Mouse (Mus musculus) C2C12 (cell line): ENCODE results near the gene Jdp2. TPM values are rescaled to one million over a fixed set of nuclear protein-coding genes. Genes with fewer than 3 reads are reported as not detected.

ENCODE experiments used
- H3K27me3 ChIP-seq: one replicate; pipeline ENCODE4 v1.6.1; 2011; ENCODE audit not compliant: control insufficient read depth, insufficient read depth, insufficient read length
- H3K36me3 ChIP-seq: one replicate; pipeline ENCODE4 v1.6.1; 2011; ENCODE audit not compliant: control insufficient read depth, insufficient read depth
- H3K4me3 ChIP-seq: one replicate; pipeline ENCODE4 v1.5.1; 2011; ENCODE audit warnings: mild to moderate bottlenecking, control low read depth; ENCODE audit not compliant: poor library complexity, insufficient read depth, severe bottlenecking
- H3K79me2 ChIP-seq: one replicate; pipeline ENCODE4 v1.6.1; 2011; ENCODE audit not compliant: control insufficient read depth, insufficient read depth
- H3K79me3 ChIP-seq: one replicate; pipeline ENCODE4 v1.6.1; 2011; ENCODE audit warnings: low read depth, control low read depth
- H3ac ChIP-seq: one replicate; pipeline ENCODE3; 2011; ENCODE audit warnings: low read depth; ENCODE audit not compliant: control insufficient read depth, insufficient read length
- CEBPB ChIP-seq: IDR thresholded peaks from one replicate; pipeline ENCODE4 v1.6.1; 2011; ENCODE audit warnings: low read depth, mild to moderate bottlenecking, control low read depth, moderate library complexity
- CTCF ChIP-seq: IDR thresholded peaks from one replicate; pipeline ENCODE4 v1.5.1; 2011; ENCODE audit not compliant: control insufficient read depth, insufficient read depth, insufficient read length
- FOSL1 ChIP-seq: IDR thresholded peaks from one replicate; pipeline ENCODE4 v1.8.0; 2011; ENCODE audit warnings: mild to moderate bottlenecking, low read length; ENCODE audit not compliant: poor library complexity, insufficient read depth, severe bottlenecking
- MAX ChIP-seq: IDR thresholded peaks from one replicate; pipeline ENCODE4 v1.6.1; 2011; ENCODE audit warnings: mild to moderate bottlenecking, control low read depth
- MYOD1 ChIP-seq: IDR thresholded peaks from one replicate; pipeline ENCODE4 v1.6.1; 2011; ENCODE audit warnings: low read depth; ENCODE audit not compliant: control insufficient read depth, insufficient read length
- MYOG ChIP-seq: IDR thresholded peaks from one replicate; pipeline ENCODE4 v1.6.1; 2011; ENCODE audit not compliant: control insufficient read depth, insufficient read length; ENCODE audit errors: extremely low read depth
- USF1 ChIP-seq: IDR thresholded peaks from one replicate; pipeline ENCODE4 v1.6.1; 2011; ENCODE audit warnings: low read depth, mild to moderate bottlenecking, control low read depth, moderate library complexity
- polyA plus RNA-seq: library from polyadenylated mRNA; unstranded; fragments of >200 nt; fragmentation: generic; extraction: Trizol; gene quantifications from one replicate; pipeline ENCODE4 v1.2.1, GENCODE M21; 2012; ENCODE audit warnings: missing spikeins

The Jdp2 gene
- polyA plus RNA-seq, 1 experiment, result 86.8 TPM

GRCm38 (mm10) chr12:85679808-85680207 lies 81.0 kb downstream of the Jdp2 start:
- Histone ChIP-seq H3K36me3 (no peaks in the 10 kb centered on the region), H3K79me3 (no peaks in the 10 kb centered on the region), H3ac (no peak overlapping the region), H3K4me3 (no peak overlapping the region), H3K79me2 (no peaks in the 10 kb centered on the region), H3K27me3 (peaks cover 19% of the 10 kb centered on the region)
- TF ChIP-seq MAX (no peak), FOSL1 (no peak), MYOG (no peak), MYOD1 (no peak)

- H3K27me3 ChIP-seq, result peaks cover 28% of the 10 kb centered on the region
- H3K36me3 ChIP-seq, result no peaks in the 10 kb centered on the region
These were observed 83.5 kb downstream of the Jdp2 start for GRCm38 (mm10) chr12:85682328-85682727.

DNA sequence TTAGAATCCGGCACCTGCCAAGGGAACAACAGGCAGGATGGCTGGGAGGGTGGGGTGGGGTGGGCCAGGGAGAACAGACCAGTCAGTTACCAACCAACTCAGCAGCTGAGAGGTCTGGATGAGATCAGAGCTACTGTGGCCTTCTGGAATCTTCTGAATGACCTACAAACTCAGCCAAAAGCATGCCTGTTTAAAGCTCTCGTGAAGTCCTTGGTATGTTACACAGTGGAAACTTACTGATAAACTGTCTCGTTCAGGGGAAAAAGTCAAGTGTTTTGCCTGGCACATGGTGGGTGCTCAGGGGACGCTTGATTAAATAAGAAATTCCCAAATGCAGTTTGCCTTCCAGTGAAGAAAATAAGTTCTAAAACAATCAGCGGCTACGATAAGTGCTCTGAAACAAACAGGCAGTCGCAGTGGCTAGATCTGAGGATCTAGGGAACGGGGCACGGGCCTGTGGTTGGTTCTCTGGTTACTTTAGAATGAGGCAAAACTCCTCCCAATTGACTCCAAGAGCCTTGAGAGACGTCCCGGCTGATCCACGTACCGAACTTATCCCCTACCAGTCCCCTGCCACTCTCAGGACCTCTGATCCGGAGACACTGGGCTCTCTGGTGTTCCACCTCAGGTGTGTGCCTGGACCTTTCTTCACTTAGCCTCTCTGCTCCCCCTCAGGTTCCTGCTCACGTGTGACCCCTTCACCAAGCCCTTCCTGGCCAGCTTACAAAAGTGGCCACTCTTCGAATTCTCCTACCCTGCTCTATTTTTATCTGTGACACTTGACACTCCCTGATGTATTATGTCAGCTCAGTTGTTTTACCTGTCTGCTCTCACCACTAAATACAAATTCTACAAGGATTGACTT lies 85.8 kb downstream of the Jdp2 start:
- H3K79me3 ChIP-seq, result no peaks in the 10 kb centered on the region
- no peaks in the 10 kb centered on the region for H3K79me2 ChIP-seq
- H3K27me3 ChIP-seq, result peaks cover 41% of the 10 kb centered on the region
- TF ChIP-seq FOSL1, result no peak
- no peak for TF ChIP-seq CEBPB
- TF ChIP-seq MAX, result no peak
- TF ChIP-seq MYOD1, result no peak
- no peak for TF ChIP-seq CTCF
- no peak for TF ChIP-seq MYOG
- no peaks in the 10 kb centered on the region for H3K36me3 ChIP-seq
- no peak overlapping the region for H3ac ChIP-seq
- no peak overlapping the region for H3K4me3 ChIP-seq

More at GRCm38 (mm10) chr12:85682328-85682727, 83.5 kb downstream of the Jdp2 start:
- Histone ChIP-seq H3ac (no peak overlapping the region), H3K4me3 (no peak overlapping the region), H3K79me3 (no peaks in the 10 kb centered on the region), H3K79me2 (no peaks in the 10 kb centered on the region)
- TF ChIP-seq FOSL1 (no peak), CEBPB (no peak), CTCF (no peak), USF1 (no peak), MYOG (no peak), MAX (no peak), MYOD1 (no peak)

DNA sequence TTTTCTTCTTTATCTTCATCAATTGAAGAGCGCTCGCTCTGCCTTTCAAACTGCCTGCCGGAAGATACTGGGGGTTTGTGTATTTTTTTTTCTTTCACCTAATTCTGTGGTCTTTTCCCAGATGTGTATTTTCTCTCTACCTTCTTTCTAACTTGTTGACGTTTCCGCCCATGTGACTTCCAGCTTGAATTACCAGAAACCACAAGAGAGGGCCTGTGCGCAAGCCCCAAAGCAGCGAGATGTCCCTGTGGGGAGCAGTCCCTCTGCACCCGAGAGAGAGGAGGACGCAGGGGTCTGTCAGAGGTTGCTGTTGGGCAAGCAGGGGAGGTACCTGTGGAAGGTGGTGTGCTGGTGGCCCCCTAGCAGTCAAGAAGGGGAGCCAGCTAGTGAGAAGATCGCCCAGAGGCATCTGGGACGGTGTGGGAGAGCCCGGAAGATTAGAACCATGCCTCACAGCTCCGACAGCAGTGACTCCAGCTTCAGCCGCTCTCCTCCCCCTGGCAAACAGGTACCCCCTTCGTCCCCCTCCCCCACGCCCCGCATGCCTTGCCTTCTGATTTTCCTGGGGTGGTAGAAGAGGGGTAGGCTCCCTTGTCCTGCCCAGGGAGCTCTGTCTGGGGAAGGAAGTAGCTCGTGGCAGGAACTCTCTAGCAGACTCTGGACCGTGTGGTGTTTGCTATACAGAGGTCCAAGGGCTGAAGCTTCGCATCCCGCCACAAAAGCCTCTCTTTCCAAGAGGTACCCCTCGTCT lies 87.8 kb downstream of the Jdp2 start, which contains the start of gene Batf:
TSS of gene Batf (plus strand) at position 204 of the 751 bp plus-strand sequence.
- Histone ChIP-seq H3K79me3 (no peaks in the 10 kb centered on the region), H3ac (no peak within 1 kb of the TSS), H3K36me3 (no peaks in the 10 kb centered on the region), H3K27me3 (peaks cover 37% of the 10 kb centered on the region), H3K4me3 (no peak within 1 kb of the TSS), H3K79me2 (no peaks in the 10 kb centered on the region)
- TF ChIP-seq FOSL1 (no peak), CTCF (no peak), MYOD1 (no peak), CEBPB (no peak), MYOG (no peak), MAX (no peak), USF1 (no peak)

DNA sequence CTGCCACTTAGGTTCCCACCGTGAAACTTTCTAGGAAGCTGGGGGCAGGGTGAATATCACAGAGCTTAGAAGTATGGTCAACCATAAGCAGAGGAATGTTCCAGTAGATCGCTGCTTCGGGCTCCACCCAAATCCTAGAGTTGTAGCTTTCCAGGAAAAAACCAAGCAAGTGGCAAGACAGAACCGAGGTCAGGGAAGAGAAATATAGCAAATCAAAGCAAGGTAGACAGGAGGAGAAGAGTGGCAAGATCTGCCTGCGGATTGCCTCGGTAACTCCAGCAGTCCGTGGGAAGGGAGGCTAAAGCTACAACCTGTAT lies 88.3 kb downstream of the Jdp2 start:
- TF ChIP-seq MYOG, result no peak
- TF ChIP-seq MYOD1, result no peak
- no peak for TF ChIP-seq CTCF
- no peak for TF ChIP-seq CEBPB
- no peak for TF ChIP-seq FOSL1
- no peak for TF ChIP-seq USF1
- TF ChIP-seq MAX, result no peak
- H3K79me2 ChIP-seq, result no peaks in the 10 kb centered on the region
- no peak overlapping the region for H3ac ChIP-seq
- H3K27me3 ChIP-seq, result peaks cover 37% of the 10 kb centered on the region
- no peaks in the 10 kb centered on the region for H3K36me3 ChIP-seq
- no peak overlapping the region for H3K4me3 ChIP-seq
- no peaks in the 10 kb centered on the region for H3K79me3 ChIP-seq
